Mouse (Mus musculus) midbrain, embryonic 12.5 days (tissue): ENCODE results near the gene Adgrl3. TPM values are rescaled to one million over a fixed set of nuclear protein-coding genes. Genes with fewer than 3 reads are reported as not detected.

Experiments
- ATAC-seq: fragments of 200-750 bp; cut with Nextera tagmentation; 2 replicates; pipeline ENCODE4 v1.8.0; 2017; ENCODE audit warnings: low read depth, moderate TSS enrichment, moderate library complexity; ENCODE audit not compliant: low FRiP score
- H3K27ac ChIP-seq: fragments of 300-500 bp; sonication (generic); replicated peaks from 2 replicates; pipeline ENCODE4 v1.5.1; 2016; ENCODE audit warnings: mild to moderate bottlenecking
- H3K27me3 ChIP-seq: fragments of 300-500 bp; sonication (generic); 2 replicates; pipeline ENCODE4 v1.6.1; 2016; ENCODE audit warnings: mild to moderate bottlenecking
- H3K36me3 ChIP-seq: fragments of 300-500 bp; sonication (generic); 2 replicates; pipeline ENCODE4 v1.6.1; 2016
- H3K4me1 ChIP-seq: fragments of 300-500 bp; sonication (generic); 2 replicates; pipeline ENCODE4 v1.6.1; 2016
- H3K4me2 ChIP-seq: fragments of 300-500 bp; sonication (generic); replicated peaks from 2 replicates; pipeline ENCODE4 v1.6.1; 2016; ENCODE audit warnings: mild to moderate bottlenecking, moderate library complexity
- H3K4me3 ChIP-seq: fragments of 300-500 bp; sonication (generic); 2 replicates; pipeline ENCODE4 v1.5.1; 2016; ENCODE audit warnings: mild to moderate bottlenecking
- H3K9ac ChIP-seq: fragments of 300-500 bp; sonication (generic); replicated peaks from 2 replicates; pipeline ENCODE4 v1.6.1; 2016; ENCODE audit warnings: mild to moderate bottlenecking, moderate library complexity
- H3K9me3 ChIP-seq: fragments of 300-500 bp; sonication (generic); 2 replicates; pipeline ENCODE4 v1.6.1; 2016; ENCODE audit warnings: mild to moderate bottlenecking
- WGBS: fragments of 180-500 bp; shearing (Covaris S2); methylation state at CpG from one replicate; pipeline ENCODE4 v1.1.7; 2016; 5-methylcytosine and 5-hydroxymethylcytosine counted together
- polyA plus RNA-seq: library from polyadenylated mRNA; unstranded; fragments of >200 nt; fragmentation: Nextera tagmentation; extraction: Ambion mirVana; gene quantifications from 2 replicates; pipeline ENCODE4 v1.2.1, GENCODE M21; 2016

The Adgrl3 gene
- polyA plus RNA-seq, 1 experiment from 2014 or later: 40.7 TPM

- H3K4me3 ChIP-seq: no peak overlapping the region
- WGBS: 35% methylated on average over 9 of the region's 9 CpGs
- H3K9me3 ChIP-seq: no peaks in the 10 kb centered on the region
- H3K4me2 ChIP-seq: no peak overlapping the region
- H3K36me3 ChIP-seq: no peaks in the 10 kb centered on the region
- no peak overlapping the region for H3K9ac ChIP-seq
- no peaks in the 10 kb centered on the region for H3K27me3 ChIP-seq
- no peak overlapping the region for H3K27ac ChIP-seq
- H3K4me1 ChIP-seq: peaks cover 12% of the 10 kb centered on the region
- peak; percentile 71; the same call in 1 of the 2 replicates for ATAC-seq
Measured at GRCm38 (mm10) chr5:81345436-81346131, 325.6 kb downstream of the Adgrl3 start.

DNA sequence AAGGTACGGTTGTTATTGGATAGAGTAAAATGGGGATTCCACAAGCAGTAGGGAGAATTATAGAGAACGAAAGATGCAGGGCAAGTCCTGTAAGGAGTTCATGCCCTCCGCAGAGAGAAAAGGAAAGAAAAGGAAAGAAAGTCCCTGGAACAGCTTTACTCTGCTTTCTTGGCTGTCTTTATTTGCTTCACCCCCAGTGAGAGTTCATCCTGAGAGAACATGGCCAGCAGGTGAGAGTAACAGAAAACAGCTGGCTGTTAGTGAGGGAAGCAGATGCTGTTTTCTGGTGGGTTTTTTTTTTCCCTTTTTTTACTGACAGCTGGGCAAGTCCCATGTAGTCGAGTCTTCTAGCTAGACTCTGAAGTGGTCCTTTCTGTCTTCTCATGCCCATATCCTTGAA is 327.6 kb downstream of the Adgrl3 start:
- Histone ChIP-seq H3K9me3 (no peaks in the 10 kb centered on the region), H3K36me3 (no peaks in the 10 kb centered on the region), H3K4me3 (no peak overlapping the region), H3K4me1 (peaks cover 12% of the 10 kb centered on the region), H3K27ac (no peak overlapping the region), H3K9ac (no peak overlapping the region), H3K27me3 (no peaks in the 10 kb centered on the region), H3K4me2 (no peak overlapping the region)
- no peak for ATAC-seq
- WGBS: 52% methylated on average over 4 of the region's 4 CpGs

DNA sequence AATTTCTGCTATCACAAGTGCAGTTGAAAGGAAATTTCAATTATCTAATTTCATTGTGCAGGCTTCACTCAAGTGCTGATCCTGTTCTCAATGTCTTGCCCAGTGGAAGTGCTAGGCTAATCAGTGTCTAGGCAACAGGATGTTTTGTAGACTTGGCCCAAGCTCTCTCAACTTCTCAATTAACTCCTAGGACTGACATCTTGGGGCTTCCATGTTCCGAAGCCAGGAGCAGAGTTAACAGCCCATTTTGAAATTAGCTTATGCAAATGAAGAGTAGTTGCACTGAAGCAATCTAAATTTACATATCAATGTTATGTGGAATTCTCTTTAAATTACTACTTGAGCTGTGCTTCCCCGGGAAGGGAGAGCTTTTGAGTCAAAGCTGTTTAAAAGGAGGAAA is 339.6 kb downstream of the Adgrl3 start:
- Histone ChIP-seq H3K9ac (no peak overlapping the region), H3K4me3 (no peak overlapping the region), H3K4me2 (no peak overlapping the region), H3K27ac (no peak overlapping the region), H3K36me3 (no peaks in the 10 kb centered on the region), H3K27me3 (no peaks in the 10 kb centered on the region), H3K9me3 (no peaks in the 10 kb centered on the region), H3K4me1 (peaks cover 5% of the 10 kb centered on the region; the same call in 1 of the 2 replicates)
- peak; percentile 73 for ATAC-seq
- WGBS: 22% methylated on average over 2 of the region's 2 CpGs

GRCm38 (mm10) chr5:81364198-81364643 is 344.3 kb downstream of the Adgrl3 start:
- H3K27me3 ChIP-seq: no peaks in the 10 kb centered on the region
- no peak overlapping the region for H3K4me2 ChIP-seq
- H3K9me3 ChIP-seq: no peaks in the 10 kb centered on the region
- no peak overlapping the region for H3K27ac ChIP-seq
- H3K9ac ChIP-seq: no peak overlapping the region
- peak; percentile 14; the same call in 1 of the 2 replicates for ATAC-seq
- H3K4me1 ChIP-seq: peaks cover 5% of the 10 kb centered on the region; the same call in 1 of the 2 replicates
- 86% methylated on average over 8 of the region's 8 CpGs for WGBS
- no peak overlapping the region for H3K4me3 ChIP-seq
- H3K36me3 ChIP-seq: no peaks in the 10 kb centered on the region

DNA sequence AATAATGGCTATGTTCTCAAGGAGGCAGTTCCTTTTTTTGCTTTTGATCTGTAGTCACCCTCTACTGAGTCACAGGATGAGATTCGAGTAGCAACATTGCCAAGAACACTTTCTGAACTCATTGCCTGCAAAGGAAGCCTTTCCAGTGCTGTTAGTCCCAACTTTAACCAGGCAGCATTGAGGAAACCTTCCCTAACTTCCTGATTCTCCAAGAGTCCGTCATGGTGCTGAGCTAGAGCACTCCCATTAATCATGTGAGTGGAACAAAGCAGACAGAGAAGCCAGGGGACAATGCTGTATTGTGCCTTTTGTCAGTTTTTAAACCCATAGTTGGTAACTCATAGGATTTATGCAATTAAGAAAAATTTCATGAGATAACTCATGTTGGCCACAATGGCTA is 345.3 kb downstream of the Adgrl3 start:
- no peak overlapping the region for H3K4me2 ChIP-seq
- no peak for ATAC-seq
- H3K4me1 ChIP-seq: no peaks in the 10 kb centered on the region
- no peak overlapping the region for H3K9ac ChIP-seq
- no peaks in the 10 kb centered on the region for H3K36me3 ChIP-seq
- no peaks in the 10 kb centered on the region for H3K27me3 ChIP-seq
- no peak overlapping the region for H3K4me3 ChIP-seq
- no peaks in the 10 kb centered on the region for H3K9me3 ChIP-seq
- no peak overlapping the region for H3K27ac ChIP-seq
- 61% methylated on average over 2 of the region's 2 CpGs for WGBS

DNA sequence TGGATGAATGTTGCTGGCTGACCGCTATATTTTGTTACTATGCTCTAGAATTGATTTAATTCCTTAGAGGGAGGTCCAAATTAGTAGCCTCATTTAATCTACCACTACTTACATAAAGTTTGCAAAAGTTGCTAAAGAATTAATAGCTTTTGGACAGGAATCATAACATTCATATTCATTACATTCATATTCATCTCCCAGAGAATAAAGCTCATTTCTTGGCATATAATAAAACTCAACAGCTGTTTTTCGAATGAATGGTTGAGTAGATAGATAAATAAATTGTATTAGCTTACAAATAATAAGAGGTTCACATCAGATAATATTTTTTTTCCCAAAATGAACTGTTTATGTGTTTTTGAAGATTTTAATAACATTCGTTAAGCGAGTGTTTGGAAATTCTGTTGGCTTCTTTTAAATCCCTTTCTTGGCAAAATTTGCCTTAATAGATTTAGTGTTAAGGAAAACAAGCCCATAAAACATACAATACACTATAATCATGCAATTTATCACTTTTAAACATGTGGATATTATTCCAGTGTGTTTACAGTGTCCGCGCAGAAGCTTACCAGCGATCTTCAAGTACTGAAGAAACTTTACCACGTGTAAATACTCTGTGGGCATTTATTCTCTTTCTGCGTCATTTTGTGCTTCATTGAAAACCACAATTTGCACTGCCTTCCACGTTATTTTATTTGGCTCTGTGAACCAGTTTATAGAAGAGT is 350.4 kb downstream of the Adgrl3 start:
- WGBS: 91% methylated on average over 10 of the region's 10 CpGs
- no peak for ATAC-seq
- no peak overlapping the region for H3K9ac ChIP-seq

GRCm38 (mm10) chr5:81375992-81376391 is 356.1 kb downstream of the Adgrl3 start:
- Histone ChIP-seq H3K27ac (no peak overlapping the region), H3K27me3 (no peaks in the 10 kb centered on the region), H3K4me3 (no peak overlapping the region), H3K9me3 (no peaks in the 10 kb centered on the region), H3K4me1 (no peaks in the 10 kb centered on the region), H3K9ac (no peak overlapping the region), H3K4me2 (no peak overlapping the region), H3K36me3 (no peaks in the 10 kb centered on the region)
- WGBS: 88% methylated on average over 7 of the region's 7 CpGs
- no peak for ATAC-seq

More for the DNA sequence above, 350.4 kb downstream of the Adgrl3 start:
- Histone ChIP-seq H3K27me3 (no peaks in the 10 kb centered on the region), H3K4me1 (no peaks in the 10 kb centered on the region), H3K27ac (no peak overlapping the region), H3K4me3 (no peak overlapping the region), H3K9me3 (no peaks in the 10 kb centered on the region), H3K4me2 (no peak overlapping the region), H3K36me3 (no peaks in the 10 kb centered on the region)

DNA sequence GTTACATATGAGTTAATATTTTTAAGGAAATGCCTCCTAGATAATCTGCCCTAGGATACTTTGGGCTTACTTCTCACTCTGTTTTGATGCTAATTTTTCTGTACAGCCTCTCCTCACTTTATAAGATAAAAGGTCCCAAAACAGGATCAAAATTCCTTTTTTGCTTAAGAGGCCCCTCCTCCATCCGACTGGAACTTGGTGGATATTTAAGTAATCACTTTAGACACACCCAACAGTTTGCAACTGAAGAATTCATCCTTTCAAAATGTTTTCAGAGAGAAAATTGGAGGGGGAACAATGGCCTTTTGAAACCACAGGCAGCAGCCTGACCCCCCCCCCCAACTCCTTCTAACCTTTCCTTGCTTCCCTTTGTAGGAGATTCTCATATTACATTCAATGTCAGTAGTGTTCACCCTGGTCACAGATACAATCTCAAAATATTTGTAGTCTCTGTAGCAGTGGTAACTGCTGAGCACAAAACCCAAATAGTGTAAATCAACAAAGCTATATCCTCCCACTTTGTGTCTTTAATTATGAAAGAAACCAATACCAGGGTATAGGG is 385.7 kb downstream of the Adgrl3 start:
- Histone ChIP-seq H3K36me3 (no peaks in the 10 kb centered on the region), H3K9me3 (no peaks in the 10 kb centered on the region), H3K4me3 (no peak overlapping the region), H3K4me1 (no peaks in the 10 kb centered on the region), H3K27ac (no peak overlapping the region), H3K27me3 (no peaks in the 10 kb centered on the region), H3K4me2 (no peak overlapping the region), H3K9ac (no peak overlapping the region)
- 0% methylated on average over 1 of the region's 1 CpGs for WGBS
- ATAC-seq: peak; percentile 76

DNA sequence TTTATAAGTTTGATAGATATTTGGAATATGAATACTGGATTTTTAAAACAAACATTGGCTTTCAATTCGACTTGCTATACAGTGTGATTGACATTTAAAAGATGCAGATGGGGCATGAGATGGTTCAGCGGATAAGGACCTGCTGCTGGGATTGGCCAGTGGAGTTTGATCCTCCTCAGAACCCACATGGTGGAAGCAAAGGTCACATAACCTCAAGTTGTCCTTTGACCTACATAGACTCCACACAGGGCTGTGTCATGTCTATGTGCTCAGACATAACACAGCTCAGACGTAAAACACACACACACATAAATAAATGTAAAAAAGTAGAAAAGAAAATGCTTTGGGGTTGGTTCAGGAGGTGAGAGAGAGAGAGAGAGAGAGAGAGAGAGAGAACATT is 397.4 kb downstream of the Adgrl3 start:
- no peak overlapping the region for H3K9ac ChIP-seq
- no peaks in the 10 kb centered on the region for H3K27me3 ChIP-seq
- H3K9me3 ChIP-seq: no peaks in the 10 kb centered on the region
- no peak for ATAC-seq
- no peak overlapping the region for H3K4me3 ChIP-seq
- no peak overlapping the region for H3K27ac ChIP-seq
- H3K4me2 ChIP-seq: no peak overlapping the region
- no peaks in the 10 kb centered on the region for H3K36me3 ChIP-seq
- H3K4me1 ChIP-seq: no peaks in the 10 kb centered on the region
- 46% methylated on average over 3 of the region's 3 CpGs for WGBS

- Histone ChIP-seq H3K36me3 (no peaks in the 10 kb centered on the region), H3K27ac (no peak overlapping the region), H3K4me2 (no peak overlapping the region), H3K4me3 (no peak overlapping the region), H3K27me3 (no peaks in the 10 kb centered on the region), H3K9me3 (no peaks in the 10 kb centered on the region), H3K9ac (no peak overlapping the region), H3K4me1 (no peaks in the 10 kb centered on the region)
- no peak for ATAC-seq
- WGBS: 85% methylated on average over 5 of the region's 5 CpGs
Measured at GRCm38 (mm10) chr5:81427393-81427792, 407.5 kb downstream of the Adgrl3 start.

DNA sequence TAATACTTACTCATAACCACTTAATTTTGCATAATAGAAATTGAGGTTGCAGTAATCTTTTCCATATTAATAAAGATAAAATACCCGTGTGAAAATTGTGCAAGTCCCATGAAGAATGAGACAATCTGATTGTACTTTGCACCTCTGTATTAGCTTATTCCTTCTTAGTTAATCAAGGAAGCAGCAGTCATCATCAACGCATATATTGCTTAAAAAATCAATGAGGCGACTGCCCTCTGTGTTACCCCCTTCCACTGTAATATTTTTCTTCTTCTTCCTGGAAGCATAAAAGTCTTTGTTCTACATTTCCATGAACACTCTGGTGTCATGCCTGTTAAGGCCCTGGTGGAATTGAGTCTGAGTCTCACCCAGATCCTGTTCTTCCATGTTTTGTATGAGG is 416.4 kb downstream of the Adgrl3 start:
- ATAC-seq: no peak
- H3K9ac ChIP-seq: no peak overlapping the region
- H3K4me3 ChIP-seq: no peak overlapping the region
- H3K36me3 ChIP-seq: no peaks in the 10 kb centered on the region
- 0 out of 2 replicates have a peak, but pooled peaks cover 9% of the 10 kb centered on the region for H3K9me3 ChIP-seq
- no peak overlapping the region for H3K27ac ChIP-seq
- no peaks in the 10 kb centered on the region for H3K27me3 ChIP-seq
- no peak overlapping the region for H3K4me2 ChIP-seq
- H3K4me1 ChIP-seq: no peaks in the 10 kb centered on the region
- WGBS: 94% methylated on average over 3 of the region's 3 CpGs

- Histone ChIP-seq H3K4me3 (no peak overlapping the region), H3K4me1 (no peaks in the 10 kb centered on the region), H3K9ac (no peak overlapping the region), H3K36me3 (no peaks in the 10 kb centered on the region), H3K27ac (no peak overlapping the region), H3K9me3 (0 out of 2 replicates have a peak, but pooled peaks cover 9% of the 10 kb centered on the region), H3K4me2 (no peak overlapping the region), H3K27me3 (no peaks in the 10 kb centered on the region)
- ATAC-seq: no peak
- WGBS: 52% methylated on average over 5 of the region's 5 CpGs
Measured at GRCm38 (mm10) chr5:81442150-81442549, 422.2 kb downstream of the Adgrl3 start.
